Mouse (Mus musculus) stomach, postnatal 0 days (tissue): ENCODE results near the gene 2200002D01Rik. TPM values are rescaled to one million over a fixed set of nuclear protein-coding genes. Genes with fewer than 3 reads are reported as not detected.

Experiments used
- ATAC-seq: fragments of 200-750 bp; cut with Nextera tagmentation; 2 replicates; pipeline ENCODE4 v1.8.0; 2017; ENCODE audit not compliant: low FRiP score, low TSS enrichment
- DNase-seq: peaks from one replicate; pipeline ENCODE4 v3.0.0-alpha.2; 2016; ENCODE audit warnings: low spot score
- H3K27ac ChIP-seq: fragments of 300-500 bp; sonication (generic); replicated peaks from 2 replicates; pipeline ENCODE4 v1.5.1; 2014; ENCODE audit warnings: mild to moderate bottlenecking, control low read depth
- H3K27me3 ChIP-seq: fragments of 300-500 bp; sonication (generic); 2 replicates; pipeline ENCODE4 v1.6.1; 2014; ENCODE audit warnings: low read length; ENCODE audit not compliant: control insufficient read depth, insufficient read depth
- H3K36me3 ChIP-seq: fragments of 300-500 bp; sonication (generic); 2 replicates; pipeline ENCODE4 v1.6.1; 2014; ENCODE audit warnings: low read length, mixed read lengths; ENCODE audit not compliant: control insufficient read depth, insufficient read depth
- H3K4me1 ChIP-seq: fragments of 300-500 bp; sonication (generic); replicated peaks from 2 replicates; pipeline ENCODE4 v1.6.1; 2014; ENCODE audit warnings: antibody characterized with exemption; ENCODE audit not compliant: control insufficient read depth, insufficient read depth
- H3K4me2 ChIP-seq: fragments of 300-500 bp; sonication (generic); replicated peaks from 2 replicates; pipeline ENCODE4 v1.6.1; 2014; ENCODE audit warnings: low read depth, mild to moderate bottlenecking, control low read depth, moderate library complexity
- H3K4me3 ChIP-seq: fragments of 300-500 bp; sonication (generic); 2 replicates; pipeline ENCODE4 v1.5.1; 2014; ENCODE audit warnings: low read depth, low read length, control low read depth
- H3K9ac ChIP-seq: fragments of 300-500 bp; sonication (generic); 2 replicates; pipeline ENCODE4 v1.6.1; 2014; ENCODE audit warnings: mild to moderate bottlenecking, low read length, control low read depth, mixed read lengths
- H3K9me3 ChIP-seq: fragments of 300-500 bp; sonication (generic); 2 replicates; pipeline ENCODE4 v1.6.1; 2016; ENCODE audit warnings: low read length; ENCODE audit not compliant: control insufficient read depth
- CTCF ChIP-seq: IDR thresholded peaks from 2 replicates; pipeline ENCODE4 v1.5.1; 2016; ENCODE audit warnings: antibody characterized with exemption, low read depth, mild to moderate bottlenecking, moderate library complexity
- EP300 ChIP-seq: optimal IDR thresholded peaks from 2 replicates; pipeline ENCODE3; 2016; ENCODE audit warnings: antibody characterized with exemption
- WGBS: fragments of 180-500 bp; shearing (Covaris S2); extraction: QIAGEN DNeasy Blood & Tissue Kit; methylation state at CpG from one replicate; pipeline ENCODE4 v1.1.7; 2014; 5-methylcytosine and 5-hydroxymethylcytosine counted together
- polyA plus RNA-seq: library from polyadenylated mRNA; unstranded; fragments of >200 nt; fragmentation: Nextera tagmentation; extraction: Ambion mirVana; gene quantifications from 2 replicates; pipeline ENCODE4 v1.2.1, GENCODE M21; 2015

The 2200002D01Rik gene
- polyA plus RNA-seq, 1 experiment from 2014 or later, result 201 TPM

GRCm38 (mm10) chr7:29270445-29270844 lies 22.2 kb upstream of the 2200002D01Rik start:
- H3K9ac ChIP-seq, result no peak overlapping the region
- peak overlapping the region; percentile 45 for H3K27ac ChIP-seq
- no peak overlapping the region for H3K4me2 ChIP-seq

GRCm38 (mm10) chr7:29266931-29267330 lies 18.7 kb upstream of the 2200002D01Rik start:
- Histone ChIP-seq H3K4me3 (no peak overlapping the region), H3K27ac (0 out of 2 replicates have a peak overlapping the region, but pooled peaks have one; percentile 45), H3K36me3 (no peaks in the 10 kb centered on the region), H3K9ac (no peak overlapping the region), H3K9me3 (no peaks in the 10 kb centered on the region), H3K4me1 (peaks cover 8% of the 10 kb centered on the region), H3K4me2 (no peak overlapping the region), H3K27me3 (no peaks in the 10 kb centered on the region)
- DNase-seq, result no peak
- 48% methylated on average over 4 of the region's 4 CpGs for WGBS
- TF ChIP-seq CTCF (no peak), EP300 (peak; percentile 31)
- ATAC-seq, result peak; percentile 32; the same call in 1 of the 2 replicates

More at GRCm38 (mm10) chr7:29270445-29270844, 22.2 kb upstream of the 2200002D01Rik start:
- ATAC-seq, result no peak
- TF ChIP-seq EP300, result no peak
- DNase-seq, result no peak
- Histone ChIP-seq H3K4me1 (peaks cover 10% of the 10 kb centered on the region), H3K9me3 (no peaks in the 10 kb centered on the region), H3K27me3 (no peaks in the 10 kb centered on the region), H3K4me3 (no peak overlapping the region), H3K36me3 (no peaks in the 10 kb centered on the region)
- WGBS, result 72% methylated on average over 4 of the region's 4 CpGs

GRCm38 (mm10) chr7:29265636-29266035 lies 17.4 kb upstream of the 2200002D01Rik start:
- no peak for DNase-seq
- Histone ChIP-seq H3K4me2 (no peak overlapping the region), H3K9me3 (no peaks in the 10 kb centered on the region), H3K4me1 (no peaks in the 10 kb centered on the region), H3K4me3 (no peak overlapping the region), H3K9ac (no peak overlapping the region), H3K36me3 (no peaks in the 10 kb centered on the region), H3K27ac (peak overlapping the region; percentile 53), H3K27me3 (no peaks in the 10 kb centered on the region)
- WGBS, result 66% methylated on average over 7 of the region's 7 CpGs
- no peak for TF ChIP-seq CTCF
- no peak for TF ChIP-seq EP300
- no peak for ATAC-seq

DNA sequence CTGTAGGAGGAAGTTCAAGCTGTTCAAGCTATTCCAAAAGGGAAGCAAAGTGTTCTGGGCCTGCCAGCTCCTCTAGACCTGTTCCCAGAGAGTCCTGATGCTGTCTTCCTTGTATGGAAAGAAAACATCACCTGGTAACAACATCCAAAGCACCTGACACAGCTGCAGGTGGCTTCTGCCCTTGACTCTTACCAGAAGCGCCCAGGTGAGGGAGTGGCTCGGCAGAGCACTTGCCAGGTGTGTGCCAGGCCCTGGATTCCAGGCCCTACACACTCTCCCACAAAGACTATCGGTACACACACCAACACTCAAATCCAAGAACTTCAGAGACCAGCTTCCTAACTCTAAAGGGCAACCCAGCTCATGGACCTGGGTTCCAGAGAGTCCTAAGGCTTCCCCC lies 15.6 kb upstream of the 2200002D01Rik start:
- DNase-seq (no peak), ATAC-seq (peak; percentile 60)
- Histone ChIP-seq H3K4me1 (no peaks in the 10 kb centered on the region), H3K36me3 (no peaks in the 10 kb centered on the region), H3K4me3 (no peak overlapping the region), H3K27ac (peak overlapping the region; percentile 50), H3K9me3 (no peaks in the 10 kb centered on the region), H3K27me3 (no peaks in the 10 kb centered on the region), H3K4me2 (no peak overlapping the region), H3K9ac (no peak overlapping the region)
- no peak for TF ChIP-seq CTCF
- no peak for TF ChIP-seq EP300
- WGBS, result 61% methylated on average over 3 of the region's 3 CpGs

- ATAC-seq (no peak), DNase-seq (no peak)
- Histone ChIP-seq H3K27ac (peak overlapping the region; percentile 40), H3K4me2 (no peak overlapping the region), H3K4me1 (no peaks in the 10 kb centered on the region), H3K4me3 (no peak overlapping the region), H3K9ac (no peak overlapping the region), H3K27me3 (no peaks in the 10 kb centered on the region), H3K36me3 (no peaks in the 10 kb centered on the region; the same call in 1 of the 2 replicates), H3K9me3 (no peaks in the 10 kb centered on the region)
- TF ChIP-seq EP300 (no peak), CTCF (no peak)
- WGBS, result 60% methylated on average over 6 of the region's 6 CpGs
These were observed 13.9 kb upstream of the 2200002D01Rik start for GRCm38 (mm10) chr7:29262151-29262550.

DNA sequence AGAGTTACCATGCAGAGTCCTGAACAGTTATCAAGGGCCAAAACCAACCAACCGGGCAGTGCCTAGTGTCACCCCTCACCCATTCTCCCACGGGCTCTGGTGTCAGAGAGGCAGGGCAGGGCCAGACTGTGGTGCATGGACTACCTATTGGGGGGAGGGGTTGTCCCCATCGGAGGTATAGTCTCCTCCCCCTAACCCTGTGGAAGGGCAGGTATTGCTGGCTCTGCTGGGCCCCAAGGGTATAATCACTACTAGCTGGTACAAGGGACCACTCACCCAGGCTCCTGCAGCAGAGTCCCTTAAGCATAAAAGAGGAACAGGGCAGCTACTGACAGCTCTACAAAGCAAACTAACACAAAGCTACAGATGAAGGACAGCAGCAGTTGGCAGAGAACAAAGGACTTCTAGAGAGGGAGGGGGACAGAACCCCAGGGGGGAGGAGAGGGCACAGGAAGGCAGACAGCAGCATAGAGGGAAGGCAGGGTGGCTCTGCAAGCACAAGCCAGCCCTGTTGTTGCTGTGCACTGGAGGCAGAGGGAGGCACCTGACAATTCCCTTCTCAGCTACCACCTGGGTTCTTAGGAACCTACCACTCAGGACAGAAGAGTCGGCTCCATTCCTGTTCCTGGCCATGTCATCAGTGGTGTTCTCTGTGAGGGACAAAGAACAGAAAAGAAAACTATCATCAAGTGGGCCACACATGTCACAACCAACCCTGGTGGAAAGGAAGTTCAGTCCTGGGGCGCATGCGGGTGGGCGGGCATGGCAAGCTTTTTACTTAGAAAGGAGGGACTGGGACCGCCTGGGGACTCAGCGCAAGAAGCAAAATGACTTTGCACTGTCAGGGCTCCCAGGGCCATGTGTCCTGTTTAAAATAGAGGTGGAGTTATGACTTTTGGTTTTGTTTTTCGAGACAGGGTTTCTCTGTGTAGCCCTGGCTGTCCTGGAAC lies 11.8 kb upstream of the 2200002D01Rik start:
- Histone ChIP-seq H3K27me3 (no peaks in the 10 kb centered on the region), H3K27ac (no peak overlapping the region), H3K4me2 (no peak overlapping the region), H3K9me3 (no peaks in the 10 kb centered on the region), H3K36me3 (no peaks in the 10 kb centered on the region; the same call in 1 of the 2 replicates), H3K4me3 (no peak overlapping the region), H3K9ac (no peak overlapping the region), H3K4me1 (no peaks in the 10 kb centered on the region)
- no peak for DNase-seq
- TF ChIP-seq CTCF (no peak), EP300 (no peak)
- 78% methylated on average over 10 of the region's 10 CpGs for WGBS
- no peak for ATAC-seq
